Mouse (Mus musculus) WW6 (cell line): ENCODE results near the gene Chsy1.

Experiments used
- DNase-seq: peaks from one replicate; pipeline ENCODE4 v3.0.0-alpha.2; 2013; ENCODE audit warnings: low read depth, low spot score

The Chsy1 gene

DNA sequence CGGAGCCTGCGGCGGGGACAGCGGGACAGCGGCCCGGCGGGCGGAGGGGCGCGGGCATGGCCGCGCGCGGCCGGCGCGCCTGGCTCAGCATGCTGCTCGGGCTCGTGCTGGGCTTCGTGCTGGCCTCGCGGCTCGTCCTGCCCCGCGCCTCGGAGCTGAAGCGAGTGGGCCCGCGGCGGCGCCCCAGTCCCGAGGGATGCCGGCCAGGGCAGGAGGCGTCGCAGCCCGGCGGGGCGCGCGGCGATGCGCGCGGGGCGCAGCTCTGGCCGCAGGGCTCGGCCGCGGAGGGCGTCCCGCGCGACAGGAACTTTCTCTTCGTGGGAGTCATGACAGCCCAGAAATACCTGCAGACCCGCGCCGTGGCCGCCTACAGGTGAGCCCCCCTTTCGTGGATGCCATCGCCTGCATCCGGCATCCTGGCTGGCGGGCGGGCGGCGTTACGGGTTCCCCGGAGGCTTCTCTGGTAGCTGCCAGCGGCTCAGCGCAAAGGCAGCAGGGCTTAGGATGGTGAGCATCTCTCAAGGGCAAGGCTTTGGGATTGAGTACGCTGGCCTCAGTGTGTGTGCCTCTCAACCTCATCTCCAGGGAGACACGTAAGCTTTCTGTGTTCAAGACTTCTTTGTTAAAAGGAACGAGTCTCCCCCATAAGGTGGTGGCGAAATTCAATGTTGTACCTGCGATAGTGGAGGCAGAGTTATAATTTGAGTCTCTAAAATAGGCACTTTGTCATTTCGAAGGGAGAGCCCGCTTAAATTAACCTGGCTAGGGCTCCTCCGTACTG is 730 bp downstream of the Chsy1 start:
- no peak for DNase-seq

DNA sequence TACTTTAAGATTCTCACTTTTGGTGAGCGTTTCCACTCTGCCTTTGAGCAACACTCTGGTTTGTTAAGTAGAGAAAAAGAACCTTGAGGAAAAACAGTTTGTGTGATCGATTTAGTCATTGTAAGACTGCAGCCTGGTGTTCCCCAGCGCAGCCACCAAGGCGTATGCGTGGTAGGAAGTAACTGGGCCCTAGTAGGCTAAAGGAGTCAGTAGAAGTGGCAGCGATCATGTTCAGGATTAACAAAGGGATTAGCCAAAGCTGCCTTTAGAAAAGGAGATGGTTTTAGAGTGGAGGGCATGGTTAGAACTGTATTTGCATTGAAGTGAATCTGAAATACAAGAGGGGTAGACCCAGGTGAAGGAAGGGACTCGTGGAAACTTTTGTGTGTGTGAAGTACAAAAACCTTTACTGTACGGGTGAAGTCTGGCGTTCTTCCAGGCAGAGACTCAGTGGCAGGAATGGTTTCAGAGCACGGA is 1.4 kb downstream of the Chsy1 start:
- no peak for DNase-seq

DNA sequence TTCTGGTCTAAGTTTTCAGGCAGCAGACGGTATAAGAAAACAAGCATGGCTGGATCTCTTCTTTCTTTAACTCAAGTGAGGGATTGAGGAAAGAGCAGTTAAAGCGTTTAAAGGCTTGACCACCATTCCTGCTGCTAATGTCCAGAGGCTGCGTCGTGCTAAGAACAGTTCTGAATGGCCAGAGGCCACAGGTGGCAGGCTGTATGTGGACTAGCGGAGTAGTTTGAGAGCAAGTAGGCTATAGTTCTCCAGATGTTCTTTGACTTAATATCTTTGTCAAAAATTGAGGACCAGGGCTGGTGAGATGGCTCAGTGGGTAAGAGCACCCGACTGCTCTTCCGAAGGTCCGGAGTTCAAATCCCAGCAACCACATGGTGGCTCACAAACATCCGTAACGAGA is 1.9 kb downstream of the Chsy1 start:
- no peak for DNase-seq

DNA sequence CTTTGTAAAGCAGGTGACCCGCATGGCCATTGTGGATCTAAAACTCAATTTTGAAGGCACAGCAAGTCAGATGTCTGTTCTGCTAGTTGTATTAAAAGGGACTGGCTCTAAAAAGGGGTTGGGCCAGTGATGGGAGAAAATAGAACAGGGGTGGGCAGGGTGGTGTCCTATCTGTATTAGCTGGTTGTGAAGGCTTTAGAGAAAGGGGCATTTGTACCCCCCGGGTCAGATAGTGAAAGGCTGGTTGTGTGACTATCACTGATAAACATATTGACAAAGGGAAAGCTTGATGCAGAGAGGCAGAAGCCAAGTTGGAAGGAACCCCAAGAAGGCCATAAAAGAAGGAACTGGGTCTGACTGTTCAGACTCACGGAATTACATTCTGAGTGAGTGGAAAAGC is 4.2 kb downstream of the Chsy1 start:
- DNase-seq: no peak

DNA sequence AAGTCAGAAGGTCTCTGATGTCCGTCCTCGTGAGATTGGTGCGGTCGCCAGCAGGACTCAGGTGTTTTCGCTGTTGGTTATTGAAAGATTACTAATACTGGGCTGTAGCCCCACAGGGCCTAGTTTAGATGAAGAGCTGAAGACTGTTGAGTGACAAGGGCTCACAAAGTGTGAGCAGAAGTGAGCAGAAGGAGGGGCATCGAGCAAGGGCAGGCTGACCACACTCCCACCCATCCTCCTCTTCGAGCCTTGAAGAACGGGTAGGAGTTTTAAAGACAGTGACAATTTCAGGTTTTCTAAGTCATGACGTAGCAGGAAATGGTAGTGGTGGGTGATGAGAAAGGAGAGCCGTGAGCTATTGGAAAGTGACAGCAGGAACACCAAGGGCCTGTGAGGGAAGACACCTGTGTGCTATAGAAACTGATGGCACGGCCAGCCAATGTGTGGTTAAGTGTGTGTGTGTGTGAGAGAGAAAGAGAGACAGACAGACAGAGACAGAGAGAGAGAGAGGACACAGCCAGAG is 6.6 kb downstream of the Chsy1 start:
- no peak for DNase-seq

DNA sequence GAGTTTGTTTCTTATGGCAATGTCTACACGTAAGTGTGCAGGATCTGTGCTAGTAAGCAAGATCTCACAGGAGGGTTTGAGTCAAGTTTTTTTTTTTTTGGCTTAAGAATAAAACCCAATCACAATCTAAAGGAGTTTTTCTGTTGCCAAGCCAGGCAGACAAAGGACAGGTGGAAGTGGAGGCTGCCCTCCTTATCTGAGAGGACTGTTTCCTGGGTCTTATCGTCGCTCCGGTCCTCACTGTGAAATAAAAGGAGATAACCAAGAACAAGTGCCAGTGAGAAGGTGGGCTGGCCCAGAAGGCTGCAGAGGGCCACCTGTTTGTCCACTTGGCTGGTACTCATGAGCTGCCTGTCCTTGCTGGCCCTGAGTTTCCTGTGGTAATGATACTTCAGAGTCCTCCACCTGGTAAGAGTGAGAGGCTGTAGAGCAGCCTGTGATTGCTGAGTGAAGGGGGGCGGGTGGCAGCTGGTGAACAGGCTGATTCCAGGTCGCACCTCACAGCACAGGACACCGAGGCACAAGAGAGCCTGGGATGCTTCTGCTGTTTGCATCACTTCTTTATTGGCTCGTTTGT is 7.7 kb downstream of the Chsy1 start:
- DNase-seq: no peak

DNA sequence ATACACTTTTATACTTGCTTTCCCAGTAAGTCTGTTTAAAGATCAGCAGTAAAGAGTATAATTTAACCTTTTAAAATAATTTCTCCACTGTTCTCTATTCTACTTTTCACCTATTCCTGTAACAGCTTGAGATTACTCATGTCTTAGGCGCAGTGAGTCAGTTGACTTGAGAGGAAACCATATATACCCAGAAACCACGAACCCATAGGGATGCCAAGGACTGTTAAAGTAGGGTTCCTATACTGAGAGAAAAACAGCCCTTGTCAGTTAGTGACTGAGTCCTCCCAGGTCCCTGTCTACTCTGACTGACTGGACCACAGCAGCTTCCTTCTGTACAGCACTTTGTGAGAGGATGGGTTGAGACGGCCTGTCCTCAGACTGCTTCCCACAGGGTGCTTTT is 8.7 kb downstream of the Chsy1 start:
- no peak for DNase-seq

DNA sequence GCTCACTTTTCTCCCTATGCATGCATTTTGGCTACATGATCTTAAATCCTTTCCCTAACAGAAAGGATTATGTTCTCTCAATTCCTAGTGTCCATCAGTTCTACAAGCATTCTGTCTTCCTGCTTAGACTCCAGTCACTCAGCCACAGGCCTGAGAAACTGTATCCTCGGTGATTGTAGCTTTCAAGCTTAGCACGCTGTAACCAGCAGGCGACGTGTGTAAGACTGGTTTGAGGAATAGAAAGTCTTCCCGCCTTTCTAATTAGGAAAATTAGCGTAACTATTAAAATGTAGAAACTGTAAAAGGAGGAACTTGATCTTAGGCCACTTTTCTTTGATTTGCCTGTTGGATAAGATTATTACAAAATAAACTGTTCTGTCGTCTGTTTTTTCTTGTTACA is 9.5 kb downstream of the Chsy1 start:
- no peak for DNase-seq

DNA sequence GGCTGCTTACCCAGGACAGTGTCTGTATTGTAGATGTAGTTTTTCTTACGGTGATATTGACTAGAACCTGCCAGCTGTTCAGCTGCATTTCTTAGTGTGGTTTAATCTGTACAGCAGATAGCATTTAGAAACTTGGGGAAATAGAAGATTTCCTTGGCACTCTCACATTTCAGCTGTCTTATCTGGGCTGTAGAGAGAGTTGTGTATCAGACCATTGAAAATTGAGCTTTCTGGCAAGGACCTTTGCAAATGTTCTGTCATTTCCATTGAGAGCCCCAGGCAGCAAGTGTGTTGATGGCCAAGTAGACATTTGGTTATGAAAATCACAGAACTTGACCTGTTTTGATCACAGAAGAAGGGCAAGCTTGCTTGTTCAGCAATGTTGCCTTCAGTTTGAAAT is 10.8 kb downstream of the Chsy1 start:
- DNase-seq: no peak

DNA sequence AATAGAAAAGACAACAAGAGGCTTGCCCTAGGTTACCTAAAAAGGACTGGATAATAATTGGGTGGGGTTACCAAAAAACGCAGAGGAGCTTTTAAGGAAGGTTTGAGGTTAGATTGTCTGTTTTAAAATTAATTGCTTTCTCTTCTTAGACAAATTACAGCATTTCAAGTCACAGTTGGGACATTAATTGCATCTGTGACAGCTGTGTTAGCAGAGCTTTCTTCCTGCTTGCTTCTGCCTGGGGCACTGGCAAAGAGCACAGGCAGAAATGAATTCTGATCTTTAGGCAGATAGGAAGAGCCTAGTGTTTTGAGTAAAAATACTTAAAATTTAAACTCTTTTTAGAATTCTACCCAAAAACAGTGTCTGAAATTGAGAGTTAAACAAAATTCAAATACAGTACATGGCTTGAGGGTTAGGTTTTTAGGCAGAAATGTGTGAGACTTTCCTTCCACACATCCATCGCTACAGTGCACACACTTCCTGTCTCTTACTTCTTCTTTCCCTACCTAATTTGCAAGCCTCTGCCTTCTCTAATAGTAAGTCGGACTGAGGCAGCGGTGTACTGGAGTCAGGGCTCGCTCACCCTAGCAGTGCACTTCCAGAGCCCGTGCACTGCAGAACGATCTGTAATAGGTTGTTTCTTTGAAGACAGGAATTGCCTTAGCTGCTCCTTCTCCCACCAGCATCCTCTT is 11.5 kb downstream of the Chsy1 start:
- no peak for DNase-seq

DNA sequence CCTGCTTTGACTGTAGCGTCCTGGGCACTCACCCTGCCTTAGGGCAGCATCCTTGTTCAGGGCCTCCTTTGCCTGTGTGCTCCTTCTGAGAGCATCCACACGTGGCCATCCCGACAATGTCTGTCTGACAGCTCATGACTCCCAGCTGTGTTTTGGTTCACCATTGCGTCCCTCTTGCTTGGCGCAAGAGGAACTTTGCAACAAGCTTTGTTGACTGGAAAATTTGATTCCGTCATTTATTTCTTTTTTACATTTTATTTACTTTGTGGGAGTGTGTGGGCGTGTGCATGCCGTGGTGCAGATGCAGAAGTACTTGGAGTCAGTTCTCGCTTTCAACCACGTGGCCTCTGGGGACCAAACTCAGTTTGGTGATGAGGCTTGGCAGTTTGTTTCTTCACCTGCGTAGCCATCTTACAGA is 15.2 kb downstream of the Chsy1 start:
- no peak for DNase-seq

DNA sequence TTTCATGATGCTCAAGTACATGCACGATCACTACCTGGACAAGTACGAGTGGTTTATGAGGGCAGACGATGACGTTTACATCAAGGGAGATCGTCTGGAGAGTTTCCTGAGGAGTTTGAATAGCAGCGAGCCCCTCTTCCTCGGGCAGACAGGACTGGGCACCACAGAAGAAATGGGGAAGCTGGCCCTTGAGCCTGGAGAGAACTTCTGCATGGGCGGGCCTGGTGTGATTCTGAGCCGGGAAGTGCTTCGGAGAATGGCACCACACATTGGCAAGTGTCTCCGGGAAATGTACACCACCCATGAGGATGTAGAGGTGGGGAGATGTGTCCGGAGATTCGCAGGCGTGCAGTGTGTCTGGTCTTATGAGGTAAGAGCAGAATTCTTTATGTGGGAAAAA is 16.1 kb downstream of the Chsy1 start:
- DNase-seq: no peak

DNA sequence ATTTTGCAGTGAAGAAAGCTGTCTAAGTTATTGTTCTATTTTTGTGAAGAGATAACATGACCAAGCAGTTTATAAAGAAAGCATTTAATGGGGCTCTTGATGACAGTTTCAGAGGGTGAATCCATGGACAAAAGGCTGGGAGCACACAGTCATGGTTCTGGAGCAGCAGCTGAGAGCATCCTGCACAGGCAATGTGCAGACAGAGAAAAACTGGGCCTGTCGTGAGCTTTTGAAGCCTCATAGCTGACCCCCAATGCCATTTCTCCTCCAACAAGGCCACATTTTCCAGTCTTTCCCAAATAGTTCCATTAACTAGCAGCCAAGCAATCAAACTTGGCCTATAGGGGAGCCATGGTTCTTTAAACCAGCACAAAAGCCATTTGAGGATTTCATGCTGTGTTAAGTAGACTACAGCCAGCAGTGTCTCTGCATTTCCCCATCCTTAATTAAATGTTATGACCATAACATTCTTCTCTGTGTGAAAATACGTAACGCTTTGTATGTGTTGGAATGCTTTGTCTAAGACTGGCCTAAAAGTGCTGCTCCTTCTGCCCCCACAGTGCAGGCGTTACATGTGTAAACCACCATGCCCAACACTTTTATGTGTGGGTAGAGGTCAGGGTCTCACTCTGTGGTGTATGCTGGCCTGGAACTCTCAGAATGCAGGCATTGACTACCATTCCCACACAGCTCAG is 18.8 kb downstream of the Chsy1 start:
- DNase-seq: no peak

DNA sequence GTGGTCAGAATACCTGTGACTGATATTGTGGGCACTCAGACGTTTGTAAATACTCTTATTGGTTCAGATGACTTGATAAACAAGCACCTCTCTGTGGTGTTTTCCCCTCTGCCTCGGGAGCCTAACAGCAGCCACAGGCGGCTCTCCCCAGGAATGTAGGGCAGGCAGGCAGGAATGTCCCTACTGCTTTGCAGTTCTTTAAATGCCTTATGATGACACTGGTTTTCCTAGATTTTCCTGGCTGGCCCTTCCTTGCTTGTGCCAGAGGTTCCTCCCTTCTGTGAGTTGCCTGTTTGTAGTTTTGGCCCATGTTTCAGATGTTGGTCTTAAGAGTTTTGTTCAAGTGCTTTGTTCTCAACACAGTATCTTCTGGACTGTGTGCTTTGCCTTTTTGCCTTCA is 19.5 kb downstream of the Chsy1 start:
- DNase-seq: no peak

DNA sequence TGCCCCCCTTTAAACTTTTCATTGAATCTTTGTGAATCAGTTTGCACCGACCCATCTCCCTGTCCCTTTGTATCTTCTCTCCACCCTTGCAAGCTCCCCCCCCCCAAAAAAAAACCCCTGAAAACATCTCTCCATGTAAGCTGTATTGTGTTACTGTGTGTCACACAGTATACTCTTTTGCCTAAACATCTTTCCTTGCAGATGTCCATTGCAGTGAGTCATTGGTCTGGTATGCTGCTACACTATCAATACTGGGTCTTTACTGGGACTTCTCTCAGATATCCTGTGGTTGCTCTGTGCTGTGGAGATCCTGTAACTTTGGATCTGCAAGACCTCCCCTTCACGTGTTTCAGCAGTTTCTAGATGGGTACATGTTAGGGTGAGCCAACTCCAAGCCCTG is 21.0 kb downstream of the Chsy1 start:
- DNase-seq: no peak

DNA sequence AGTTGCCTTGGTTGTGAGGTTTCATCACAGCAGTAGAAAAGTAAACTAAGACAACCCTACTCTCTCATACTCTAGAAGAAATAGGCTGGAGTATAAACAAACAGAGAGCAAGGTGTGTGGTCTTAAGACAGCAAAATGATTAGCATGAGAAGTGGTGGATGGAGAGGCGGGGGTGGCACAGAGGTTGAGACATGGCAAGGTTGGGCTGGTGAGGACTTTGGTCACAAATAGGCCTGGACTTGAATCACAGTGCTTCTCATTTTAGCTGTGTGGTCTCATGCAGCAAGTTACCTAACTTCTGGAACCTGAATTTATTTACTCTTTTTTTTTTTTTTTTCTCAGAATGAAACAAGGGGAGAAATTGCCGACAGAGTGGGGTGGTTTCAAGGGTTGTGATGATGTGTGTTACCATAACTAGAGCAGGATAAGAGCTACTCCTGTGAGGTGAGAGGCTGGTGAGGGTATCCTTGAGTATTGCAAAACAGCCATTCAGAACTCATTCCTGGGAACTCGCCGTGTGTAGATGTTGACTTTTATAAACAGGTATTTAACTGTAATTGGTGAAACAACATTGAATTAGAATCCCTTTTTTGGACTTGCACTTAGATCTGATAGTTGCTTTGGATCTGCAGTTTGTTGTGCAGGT is 22.6 kb downstream of the Chsy1 start:
- no peak for DNase-seq

DNA sequence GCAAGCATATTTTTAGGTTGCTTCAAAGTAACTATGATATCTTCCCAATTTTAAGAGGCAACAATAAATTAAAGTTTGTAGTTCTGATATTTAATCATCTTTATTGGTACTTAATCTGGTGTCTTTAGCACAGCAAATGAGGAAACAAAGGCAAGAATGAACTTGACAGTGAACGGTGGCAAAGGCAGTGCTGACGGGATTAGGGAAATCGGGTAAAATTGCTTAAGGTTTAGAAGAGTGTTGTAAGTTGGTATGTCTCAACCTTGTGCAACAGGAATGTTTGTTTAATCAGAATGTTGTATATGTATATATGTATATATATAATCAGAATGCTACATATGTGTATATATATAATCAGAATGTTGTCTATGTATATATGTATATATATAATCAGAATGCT is 24.8 kb downstream of the Chsy1 start:
- DNase-seq: no peak

DNA sequence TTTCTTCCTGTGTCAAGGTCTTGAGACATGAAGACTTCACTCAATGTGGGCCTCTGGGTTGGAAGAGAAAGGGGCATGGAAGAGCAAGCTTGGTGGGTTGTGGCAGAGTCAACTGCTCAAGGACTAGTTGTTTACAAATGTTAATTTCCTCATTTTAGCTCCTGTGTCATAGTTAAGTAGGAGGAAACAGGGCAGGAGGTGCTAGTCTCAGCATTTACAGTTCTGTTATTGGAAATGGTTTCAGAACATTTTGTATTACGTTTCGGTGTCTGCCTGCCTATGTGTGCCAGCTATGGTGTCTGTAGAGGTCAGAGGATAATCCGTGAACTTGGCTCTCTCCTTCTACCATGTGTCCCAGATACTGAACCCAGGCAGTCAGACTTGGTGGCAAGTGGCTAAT is 26.3 kb downstream of the Chsy1 start:
- no peak for DNase-seq

DNA sequence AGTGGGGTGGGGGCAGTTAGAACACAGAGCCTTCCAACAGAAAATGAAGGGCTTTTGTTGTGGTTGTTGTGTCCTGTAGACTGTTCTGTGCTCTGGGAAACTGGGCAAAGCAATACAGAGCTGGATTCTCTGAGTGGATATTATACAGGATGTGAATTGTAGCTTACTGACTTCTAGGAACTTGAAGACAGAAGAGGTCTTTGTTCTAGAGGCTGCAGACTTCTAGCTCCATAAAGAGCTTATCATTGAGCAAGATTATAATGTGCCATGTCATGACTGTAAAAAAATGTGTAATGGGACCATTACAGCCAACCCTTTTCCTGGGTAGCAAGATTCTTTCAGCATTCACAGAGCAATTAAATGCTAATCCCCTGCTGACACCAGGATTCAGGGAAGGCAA is 26.9 kb downstream of the Chsy1 start:
- DNase-seq: no peak

DNA sequence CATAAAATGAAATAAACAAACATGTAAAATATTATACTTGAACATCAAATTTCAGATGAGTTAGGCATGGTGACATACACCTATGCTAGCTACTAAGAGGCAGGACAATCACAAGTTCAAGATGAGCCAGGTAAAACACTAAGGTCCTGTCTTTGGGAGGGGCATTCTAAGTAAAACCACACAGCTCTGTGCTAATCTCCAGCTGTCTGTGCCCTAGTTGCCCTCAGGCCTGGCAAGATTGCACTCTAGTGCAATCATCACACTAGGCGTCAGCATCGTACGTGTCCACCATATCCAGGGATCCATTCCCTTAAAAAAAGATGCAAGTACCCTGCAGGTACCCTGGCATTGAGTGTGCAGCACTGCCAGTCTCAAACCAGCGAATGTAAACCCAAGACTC is 28.0 kb downstream of the Chsy1 start:
- no peak for DNase-seq

DNA sequence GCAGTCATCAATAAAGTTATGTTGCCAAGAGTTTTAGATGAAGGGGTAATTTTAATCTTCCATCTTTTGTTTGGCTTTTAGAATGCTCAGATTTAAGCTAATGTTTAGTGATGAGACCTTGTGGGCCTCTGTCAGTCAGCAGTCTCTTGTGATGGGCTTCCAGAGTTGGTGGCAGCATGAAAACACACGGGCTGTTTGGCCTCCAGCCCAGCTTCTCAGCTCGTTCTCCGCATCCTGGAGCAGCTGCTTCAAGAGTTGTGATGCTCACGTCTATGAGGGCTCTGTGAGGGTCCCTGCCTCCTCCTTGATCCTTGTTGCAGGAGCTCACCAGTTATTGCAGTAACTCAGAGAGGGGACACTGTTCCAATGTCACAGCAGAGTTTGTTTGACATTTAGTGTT is 29.0 kb downstream of the Chsy1 start:
- no peak for DNase-seq

DNA sequence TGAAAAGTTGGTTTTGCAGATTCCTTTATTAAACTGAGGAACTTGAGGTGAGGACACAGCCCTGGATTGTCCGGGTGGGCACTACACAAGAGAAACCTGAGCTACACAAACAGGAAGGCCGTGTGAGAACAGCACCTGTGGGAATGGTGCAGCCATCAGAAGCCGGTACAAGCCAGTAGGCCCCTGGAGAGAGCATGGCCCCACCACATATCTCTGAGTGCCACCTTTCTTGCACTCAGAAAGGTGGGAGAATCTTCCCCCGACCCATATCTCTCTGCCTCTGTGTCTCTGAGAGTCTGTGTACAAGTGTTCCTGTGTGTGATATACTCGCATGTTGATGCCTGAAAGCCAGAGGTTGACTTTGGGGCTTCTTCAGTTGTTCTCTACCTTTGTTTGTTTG is 29.6 kb downstream of the Chsy1 start:
- DNase-seq: no peak
